Mouse (Mus musculus) naive thymus-derived CD4-positive, alpha-beta T cell, adult 2 months (primary cell): ENCODE results near the gene Aire.
A peak's percentile ranks its signal among the peaks of the same experiment; 100 is the strongest.
"Not testable (repeated sequence)": the region's sequence is repeated elsewhere in the genome, so short reads cannot be mapped to it uniquely, and the experiment has no call there.

ENCODE experiments used
- DNase-seq: peaks from one replicate; pipeline ENCODE4 v3.0.0-alpha.2; 2011; ENCODE audit warnings: low read depth

The Aire gene

DNA sequence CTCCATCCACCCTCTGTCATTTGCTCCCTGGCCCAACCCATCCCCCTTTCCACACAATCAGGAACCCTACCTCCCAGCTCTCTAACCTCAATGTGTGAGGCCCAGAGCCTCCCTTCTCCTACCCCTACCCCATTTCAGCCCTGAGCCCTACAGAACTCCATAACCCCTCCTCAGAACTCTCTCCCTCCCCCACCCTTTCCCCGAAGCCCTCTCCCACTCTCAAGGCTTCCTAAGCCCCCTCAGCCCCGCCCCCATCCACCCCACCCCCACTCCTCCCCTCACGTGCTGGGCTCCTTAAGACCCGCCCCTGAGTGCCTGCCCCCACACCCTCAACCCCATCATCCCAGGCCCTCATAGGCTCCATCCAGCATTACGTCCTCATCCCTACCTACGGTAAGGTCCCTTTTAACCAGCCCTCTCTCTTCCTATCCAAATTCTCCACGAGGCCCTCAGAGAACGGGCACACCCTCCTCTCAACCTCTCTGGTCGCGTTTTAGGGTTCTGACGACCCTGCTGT, 6.2 kb upstream of the Aire start:
- no peak for DNase-seq

DNA sequence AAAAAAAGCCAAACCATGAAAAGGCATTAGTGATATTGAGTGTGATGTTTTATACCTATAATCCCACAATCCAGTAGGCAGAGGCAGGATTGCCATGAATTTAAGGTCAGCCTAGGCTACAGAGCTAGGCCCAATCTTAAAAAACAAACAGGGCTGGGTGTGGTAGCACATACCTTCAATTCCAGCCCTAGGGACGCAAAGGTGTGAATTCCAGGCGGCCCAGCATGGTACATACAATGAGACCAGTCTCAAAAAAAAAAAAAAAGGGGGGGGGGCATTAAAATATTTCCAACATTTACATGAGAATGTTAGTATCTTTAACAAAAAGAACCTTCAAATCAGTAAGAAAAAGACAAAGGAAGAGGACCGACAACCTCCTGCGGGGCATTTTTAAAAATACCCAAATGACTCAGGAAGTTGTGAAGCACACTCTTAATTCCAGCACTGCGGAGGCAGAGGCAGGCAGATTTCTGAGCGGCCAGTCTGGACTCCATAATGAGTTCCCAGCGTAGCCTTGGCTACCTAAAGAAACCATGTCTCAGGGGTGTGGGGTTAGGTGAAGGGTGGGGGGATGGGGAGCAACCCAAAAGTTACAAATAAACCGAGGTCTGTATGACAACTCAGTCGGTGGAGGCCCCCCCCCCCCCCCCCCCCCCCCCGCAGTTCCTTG, 4.8 kb upstream of the Aire start:
- no peak for DNase-seq

- DNase-seq = no peak
Measured at GRCm38 (mm10) chr10:78046388-78046787, 3.0 kb upstream of the Aire start.

GRCm38 (mm10) chr10:78044531-78044930, 1.1 kb upstream of the Aire start:
- no peak for DNase-seq

DNA sequence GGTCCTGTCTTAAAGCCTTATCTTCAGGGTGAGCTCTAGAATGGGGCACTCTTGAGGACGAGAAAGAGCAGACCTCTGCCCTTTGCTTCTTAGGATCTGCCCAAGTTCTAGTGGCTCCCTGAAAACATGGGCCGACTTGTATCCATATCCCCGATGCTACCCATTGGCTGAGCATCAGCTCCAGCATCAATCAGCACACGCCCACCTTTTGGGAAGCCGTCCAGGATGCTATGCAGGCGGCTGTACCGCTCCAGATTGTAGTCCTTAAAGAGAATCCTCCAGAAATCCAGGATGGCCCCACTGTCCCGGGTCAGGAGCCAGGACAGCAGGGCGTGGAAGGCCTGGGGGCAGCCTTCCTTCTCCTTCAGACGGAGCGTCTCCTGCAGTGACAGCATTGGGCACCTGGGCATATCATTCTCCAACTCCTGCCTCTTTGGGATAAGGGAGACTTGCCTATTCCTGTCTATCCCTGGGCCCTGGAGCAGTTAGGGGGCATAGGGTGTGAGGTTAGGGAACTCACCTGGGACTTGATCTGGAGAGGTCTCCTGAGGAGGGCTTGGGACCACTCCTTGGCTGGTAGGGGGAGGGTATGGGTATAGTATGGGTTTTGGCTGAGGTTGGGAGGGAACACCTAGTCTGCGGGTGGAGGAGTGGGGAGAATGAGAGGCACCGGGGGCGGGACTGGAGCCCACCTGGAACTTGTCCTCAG, 559 bp downstream of the Aire start:
- DNase-seq = peak; percentile 17

DNA sequence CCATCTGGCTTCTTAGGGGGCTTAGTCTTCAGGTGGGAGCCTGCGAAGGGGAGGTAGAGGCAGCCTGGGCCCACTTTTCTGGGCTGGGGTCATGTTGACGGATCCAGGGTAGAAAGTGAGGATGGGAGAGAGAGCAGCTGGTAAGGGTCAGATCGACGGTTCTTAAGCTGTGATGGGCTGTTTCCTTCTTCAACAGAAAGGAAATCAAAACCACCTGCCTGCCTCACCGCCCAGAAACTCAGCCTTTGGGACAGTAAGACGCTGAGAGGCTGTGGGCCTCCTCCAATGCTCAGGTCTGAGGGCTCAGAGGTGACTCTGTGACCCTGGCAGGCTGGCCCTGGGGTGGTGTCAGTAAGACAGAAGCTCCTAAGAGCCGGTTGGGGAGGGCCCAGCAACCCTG, 1.3 kb downstream of the Aire start:
- no peak for DNase-seq

DNA sequence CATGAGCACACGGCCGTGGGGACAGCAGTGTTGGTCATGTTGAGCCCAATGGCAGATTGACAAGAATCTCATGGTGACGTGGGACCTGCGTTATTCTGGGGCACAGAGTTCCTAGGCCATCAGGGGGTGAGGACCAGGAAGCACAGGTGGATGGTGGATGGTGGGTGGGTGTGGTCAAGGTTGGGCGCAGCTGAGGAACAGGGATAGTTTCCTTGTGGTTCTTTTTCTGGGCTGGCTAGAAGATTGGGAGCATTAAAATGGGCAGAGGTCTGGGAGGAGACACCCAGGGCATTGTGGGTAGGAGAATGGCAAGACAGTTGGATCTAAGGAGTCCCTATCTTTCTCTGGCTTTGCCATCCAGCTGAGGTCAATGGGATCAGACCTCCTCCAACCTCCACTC, 1.8 kb downstream of the Aire start, which contains the start of gene Dnmt3l:
Gene Dnmt3l (plus strand): TSS at position 301 of the 400 bp plus-strand sequence.
- DNase-seq = no peak

DNA sequence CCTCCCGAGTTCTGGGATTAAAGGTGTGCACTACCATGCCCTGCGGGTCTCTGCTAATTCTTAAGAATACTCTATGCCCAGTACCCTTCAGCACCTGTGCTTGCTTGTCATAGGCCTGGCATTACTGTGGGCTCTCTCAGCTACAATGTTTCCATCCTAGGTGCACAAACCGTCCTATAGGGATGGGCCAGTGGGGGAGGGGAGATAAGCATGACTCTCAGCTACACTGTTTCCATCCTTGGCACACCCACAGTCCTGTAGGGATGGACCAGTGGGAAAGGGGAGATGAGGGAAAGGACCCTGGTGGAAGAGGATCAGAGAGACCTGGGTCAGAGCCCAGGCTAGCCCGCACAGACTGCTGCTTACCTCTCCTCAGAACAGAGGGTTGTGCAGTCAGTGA, 6.3 kb downstream of the Aire start:
- DNase-seq = no peak

- no peak for DNase-seq
Measured at GRCm38 (mm10) chr10:78031987-78032386, 11.4 kb downstream of the Aire start.

DNA sequence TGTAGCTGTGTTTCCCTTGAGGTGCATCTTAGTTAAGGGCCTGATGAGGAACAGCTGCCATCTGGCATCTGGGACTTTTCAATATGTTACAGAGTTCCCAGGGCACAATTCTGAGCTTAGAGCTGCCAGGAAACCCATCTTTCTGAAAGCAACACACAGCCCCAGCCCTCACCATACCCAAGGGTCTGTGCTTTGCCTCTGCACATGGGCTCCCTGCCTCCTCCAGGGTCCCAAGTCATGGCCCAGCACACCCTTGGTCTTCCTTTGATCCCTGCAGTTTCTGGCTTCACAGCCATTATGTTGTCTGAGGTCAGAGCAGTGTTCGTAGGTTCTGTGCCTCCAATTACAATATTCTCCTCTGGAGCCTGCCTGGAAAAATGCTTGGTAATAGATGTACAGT, 14.3 kb downstream of the Aire start:
- DNase-seq = no peak

- peak; percentile 88 for DNase-seq
Measured at GRCm38 (mm10) chr10:78028129-78028528, 15.3 kb downstream of the Aire start.

GRCm38 (mm10) chr10:78025453-78025852, 18.0 kb downstream of the Aire start:
- DNase-seq = not testable (repeated sequence)

- DNase-seq = not testable (repeated sequence)
Measured at GRCm38 (mm10) chr10:78019984-78020383, 23.4 kb downstream of the Aire start.

DNA sequence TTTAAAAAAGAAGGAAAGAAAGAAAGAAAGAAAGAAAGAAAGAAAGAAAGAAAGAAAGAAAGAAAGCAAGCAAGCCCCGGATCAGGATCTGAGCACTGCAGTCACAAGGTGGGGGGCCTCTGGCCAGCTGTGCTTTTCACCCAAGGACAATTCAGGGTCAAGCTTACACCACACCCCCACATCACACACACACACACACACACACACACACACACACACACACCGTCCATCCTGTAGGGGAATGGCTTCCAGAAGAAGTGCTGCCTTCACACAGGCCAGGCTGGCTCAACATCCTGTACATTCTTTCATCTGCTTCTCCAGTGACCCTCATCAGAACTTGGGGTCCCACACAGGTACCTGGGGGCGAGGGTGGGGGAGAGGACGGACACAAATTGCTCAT, 24.1 kb downstream of the Aire start:
- DNase-seq = no peak

DNA sequence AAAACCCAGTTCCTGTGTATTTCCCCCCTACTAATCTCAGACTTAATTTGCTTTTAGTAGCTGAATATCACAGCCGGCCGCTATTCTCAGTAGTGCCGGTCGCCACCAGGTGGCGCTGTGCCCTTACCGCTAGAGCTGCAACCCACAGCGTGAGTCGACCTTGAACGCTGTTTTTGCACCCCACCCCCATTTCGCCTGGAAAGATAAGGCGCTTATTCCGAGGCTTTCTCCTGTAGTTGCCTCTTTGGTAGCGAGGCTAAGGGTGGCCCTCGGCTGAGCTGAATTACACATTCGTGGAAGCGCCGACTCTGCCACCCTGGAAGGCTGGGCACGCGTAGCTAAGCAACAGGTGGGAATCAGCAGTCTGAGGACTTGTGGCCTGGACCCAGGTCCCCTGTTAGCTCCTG, 24.6 kb downstream of the Aire start:
- DNase-seq = peak; percentile 92

DNA sequence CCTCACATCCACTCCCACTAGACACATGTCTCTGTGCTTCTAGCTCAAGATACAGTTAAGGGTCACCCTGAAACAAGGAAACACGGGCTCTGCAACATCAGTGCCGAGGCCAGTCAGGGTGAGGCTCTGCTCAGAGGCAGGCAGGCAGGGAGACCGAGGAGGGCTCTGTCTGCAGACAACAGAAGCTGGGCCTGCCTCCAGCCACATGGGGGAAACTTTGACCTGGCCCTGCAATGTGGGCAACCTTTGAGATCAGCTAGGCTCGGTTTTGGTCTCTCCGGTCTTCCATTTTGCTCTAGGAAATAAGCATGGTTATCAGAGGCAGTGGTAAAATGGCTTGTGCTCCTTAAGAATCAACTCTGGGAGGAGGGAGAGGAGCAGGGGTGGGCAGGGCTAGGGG, 27.0 kb downstream of the Aire start:
- no peak for DNase-seq

DNA sequence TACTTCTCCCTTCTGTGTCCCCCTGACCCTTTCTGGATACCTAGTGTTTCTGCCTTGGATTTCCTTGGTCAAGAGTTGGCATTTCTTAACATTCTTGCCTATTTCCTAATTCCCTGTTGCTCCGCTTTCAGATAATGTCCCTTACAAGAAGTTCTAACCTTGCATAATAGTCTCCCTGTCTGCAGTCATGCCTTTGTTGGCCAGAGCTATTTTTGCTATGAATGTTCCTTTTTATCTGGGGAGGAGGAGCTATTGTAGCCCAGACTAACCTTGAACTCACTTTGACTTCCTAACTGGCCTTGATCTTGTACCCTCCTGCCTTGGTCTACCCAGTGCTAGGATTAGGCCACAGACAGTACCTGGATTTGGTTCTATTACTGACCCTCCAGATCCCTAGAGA, 27.9 kb downstream of the Aire start:
- DNase-seq = no peak

DNA sequence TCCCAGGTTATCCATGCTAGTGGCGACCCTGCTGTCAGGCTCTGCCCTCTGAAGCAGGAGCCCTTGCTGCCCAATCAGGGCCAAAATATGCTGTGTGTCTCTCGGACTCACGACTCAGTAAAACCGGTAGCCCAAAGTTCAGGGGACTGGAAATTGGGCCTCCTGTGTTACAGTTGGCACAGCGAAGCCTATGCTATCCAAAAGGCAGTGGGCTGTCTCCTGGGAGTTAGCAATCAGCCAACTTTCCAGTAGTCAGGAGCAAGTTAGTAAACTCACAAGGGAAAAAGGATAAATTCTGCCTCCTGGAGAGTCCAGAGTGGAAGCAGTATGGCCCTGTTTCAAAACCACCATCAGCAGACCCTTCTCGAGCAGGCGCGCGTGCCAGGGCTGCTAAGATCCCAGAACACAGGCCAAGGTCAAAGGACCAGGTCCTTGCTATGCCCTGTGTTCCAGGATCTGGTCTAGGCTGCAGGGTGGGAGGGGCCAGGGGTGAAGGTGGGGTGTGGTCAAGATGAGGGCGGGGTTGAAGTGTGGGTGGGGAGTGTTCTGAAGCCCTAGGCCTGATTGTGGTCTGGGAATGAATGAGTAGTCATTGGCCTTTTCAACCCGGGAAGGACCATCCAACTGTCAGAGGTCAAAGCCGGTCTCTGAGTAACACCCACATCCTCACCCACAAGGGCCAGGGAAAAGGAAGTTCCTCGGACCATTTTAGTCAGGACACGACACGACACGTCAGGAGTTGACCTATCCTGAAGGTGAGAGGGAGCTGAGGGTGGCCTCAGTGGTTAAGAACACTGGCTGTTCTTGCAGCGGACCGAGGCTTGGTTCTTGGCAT, 30.5 kb downstream of the Aire start:
- no peak for DNase-seq

DNA sequence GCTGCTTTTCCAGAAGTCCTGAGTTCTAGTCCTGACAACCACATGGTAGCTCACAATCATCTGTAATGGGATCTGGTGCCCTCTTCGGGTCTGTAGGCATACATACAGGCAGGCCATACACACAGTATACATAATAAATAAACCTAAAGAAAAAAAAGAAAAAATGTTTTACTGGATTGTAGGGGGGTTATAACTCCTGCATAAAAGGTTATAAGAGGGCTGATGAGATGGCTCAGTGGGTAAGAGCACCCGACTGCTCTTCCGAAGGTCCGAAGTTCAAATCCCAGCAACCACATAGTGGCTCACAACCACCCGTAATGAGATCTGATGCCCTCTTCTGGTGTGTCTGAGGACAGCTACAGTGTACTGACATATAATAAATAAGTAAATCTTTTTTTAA, 32.3 kb downstream of the Aire start:
- DNase-seq = not testable (repeated sequence)

GRCm38 (mm10) chr10:78010335-78010734, 33.1 kb downstream of the Aire start:
- DNase-seq = peak; percentile 37

- DNase-seq = no peak
Measured at GRCm38 (mm10) chr10:78009945-78010293, 33.5 kb downstream of the Aire start, which contains the start of gene Pfkl. TSS of gene Pfkl (minus strand) at chr10:78010083.

DNA sequence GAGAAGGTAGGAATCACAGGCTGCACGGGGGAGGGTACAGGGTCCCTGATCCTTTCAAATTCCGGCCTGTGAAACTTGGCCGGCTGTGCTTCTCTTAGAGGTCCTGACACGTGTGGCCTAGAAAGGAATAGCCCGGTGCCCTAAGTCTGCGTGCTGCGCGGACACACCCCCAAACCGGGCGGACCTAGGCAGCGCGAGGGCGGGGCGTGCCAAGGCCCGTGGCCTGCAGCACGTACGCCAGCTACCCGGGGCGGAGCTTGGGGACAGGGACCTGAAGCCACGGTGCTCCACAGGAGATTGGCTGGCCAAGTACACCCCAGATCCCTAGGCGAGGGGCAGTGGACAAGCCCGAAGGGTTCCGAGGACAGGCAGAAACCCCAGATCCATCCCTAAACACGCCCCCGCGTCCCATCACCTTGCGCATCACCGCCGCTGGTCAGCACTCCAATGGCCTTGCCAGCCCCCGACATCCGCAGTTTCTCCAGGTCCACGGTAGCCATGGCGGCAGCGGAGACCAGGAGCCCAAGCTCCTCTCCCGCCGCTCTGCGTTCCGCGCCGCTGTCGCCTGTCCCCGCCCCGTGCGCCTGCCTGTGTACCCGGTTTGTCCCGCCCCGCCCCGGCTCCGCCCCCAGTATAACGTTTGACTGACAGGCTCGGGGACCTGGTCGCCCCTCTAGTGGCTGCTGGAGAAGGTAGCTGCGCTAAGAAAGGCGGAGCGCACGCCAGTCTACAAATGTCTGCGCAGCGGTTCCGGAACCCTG, 34.0 kb downstream of the Aire start:
- peak; percentile 97 for DNase-seq
